Mouse (Mus musculus) liver, postnatal 0 days (tissue): ENCODE data around the gene Slc25a12. TPM values are rescaled to one million over a fixed set of nuclear protein-coding genes. Genes with fewer than 3 reads are reported as not detected.

Experiments
- ATAC-seq: fragments of 200-750 bp; cut with Nextera tagmentation; 2 replicates; pipeline ENCODE4 v1.8.0; 2017; ENCODE audit warnings: mild to moderate bottlenecking, moderate library complexity
- DNase-seq: peaks from one replicate; pipeline ENCODE4 v3.0.0-alpha.2; 2016
- H3K27ac ChIP-seq: fragments of 300-500 bp; sonication (generic); 2 replicates; pipeline ENCODE4 v1.5.1; 2014; ENCODE audit warnings: antibody characterized with exemption, moderate library complexity, mild to moderate bottlenecking, low read depth
- H3K27me3 ChIP-seq: fragments of 300-500 bp; sonication (generic); 2 replicates; pipeline ENCODE4 v1.6.1; 2014; ENCODE audit warnings: low read length, control low read depth, mixed read lengths; ENCODE audit not compliant: insufficient read depth
- H3K36me3 ChIP-seq: fragments of 300-500 bp; sonication (generic); replicated peaks from 2 replicates; pipeline ENCODE4 v1.6.1; 2014; ENCODE audit warnings: mild to moderate bottlenecking, control low read depth, low read length, moderate library complexity, mixed read lengths; ENCODE audit not compliant: insufficient read depth
- H3K4me1 ChIP-seq: fragments of 300-500 bp; sonication (generic); 2 replicates; pipeline ENCODE4 v1.6.1; 2014; ENCODE audit warnings: antibody characterized with exemption, mild to moderate bottlenecking, control low read depth; ENCODE audit not compliant: insufficient read depth
- H3K4me2 ChIP-seq: fragments of 300-500 bp; sonication (generic); 2 replicates; pipeline ENCODE4 v1.6.1; 2014; ENCODE audit warnings: low read depth, mild to moderate bottlenecking, low read length, moderate library complexity, mixed read lengths
- H3K4me3 ChIP-seq: fragments of 300-500 bp; sonication (generic); 2 replicates; pipeline ENCODE4 v1.5.1; 2014; ENCODE audit warnings: low read depth, low read length
- H3K9ac ChIP-seq: fragments of 300-500 bp; sonication (generic); replicated peaks from 2 replicates; pipeline ENCODE4 v1.6.1; 2014; ENCODE audit warnings: mild to moderate bottlenecking, moderate library complexity
- H3K9me3 ChIP-seq: fragments of 300-500 bp; sonication (generic); 2 replicates; pipeline ENCODE4 v1.6.1; 2016; ENCODE audit warnings: mild to moderate bottlenecking, control low read depth, low read length, mixed read lengths
- CTCF ChIP-seq: sonication (generic); IDR thresholded peaks from 2 replicates; pipeline ENCODE4 v1.5.1; 2016; ENCODE audit warnings: antibody characterized with exemption, low read depth
- EP300 ChIP-seq: IDR thresholded peaks from 2 replicates; pipeline ENCODE4 v1.6.1; 2016; ENCODE audit warnings: antibody characterized with exemption, low read depth, mild to moderate bottlenecking
- WGBS: fragments of 180-500 bp; shearing (Covaris S2); extraction: QIAGEN DNeasy Blood & Tissue Kit; methylation state at CpG from one replicate; pipeline ENCODE4 v1.1.7; 2014; ENCODE audit not compliant: insufficient replicate concordance; 5-methylcytosine and 5-hydroxymethylcytosine counted together
- polyA plus RNA-seq: library from polyadenylated mRNA; unstranded; fragments of >200 nt; fragmentation: Nextera tagmentation; extraction: Ambion mirVana; gene quantifications from 2 replicates; pipeline ENCODE4 v1.2.1, GENCODE M21; 2015

Slc25a12 gene
- polyA plus RNA-seq, 1 experiment from 2014 or later = 21.0 TPM

- Histone ChIP-seq H3K27ac (no peak overlapping the region), H3K4me1 (no peaks in the 10 kb centered on the region), H3K4me3 (no peak overlapping the region), H3K27me3 (no peaks in the 10 kb centered on the region), H3K36me3 (peaks cover 7% of the 10 kb centered on the region), H3K9ac (no peak overlapping the region), H3K9me3 (no peaks in the 10 kb centered on the region), H3K4me2 (no peak overlapping the region)
- no peak for ATAC-seq
- DNase-seq = no peak
- no peak for TF ChIP-seq CTCF
- no peak for TF ChIP-seq EP300
Measured at GRCm38 (mm10) chr2:71303221-71303620, 64.3 kb downstream of the Slc25a12 start.

GRCm38 (mm10) chr2:71302156-71302663, 65.3 kb downstream of the Slc25a12 start:
- TF ChIP-seq EP300 = no peak
- TF ChIP-seq CTCF = no peak
- no peak overlapping the region for H3K4me3 ChIP-seq
- no peak for DNase-seq
- ATAC-seq = no peak
- H3K27me3 ChIP-seq = no peaks in the 10 kb centered on the region
- no peak overlapping the region for H3K27ac ChIP-seq
- 89% methylated on average over 3 of the region's 3 CpGs for WGBS
- no peaks in the 10 kb centered on the region for H3K9me3 ChIP-seq
- H3K36me3 ChIP-seq = peaks cover 7% of the 10 kb centered on the region
- H3K4me2 ChIP-seq = no peak overlapping the region
- H3K9ac ChIP-seq = no peak overlapping the region
- no peaks in the 10 kb centered on the region for H3K4me1 ChIP-seq

- Histone ChIP-seq H3K4me3 (no peak overlapping the region), H3K4me1 (no peaks in the 10 kb centered on the region), H3K36me3 (peaks cover 7% of the 10 kb centered on the region), H3K27ac (no peak overlapping the region), H3K9ac (no peak overlapping the region), H3K4me2 (no peak overlapping the region), H3K9me3 (no peaks in the 10 kb centered on the region), H3K27me3 (no peaks in the 10 kb centered on the region)
- ATAC-seq (no peak), DNase-seq (no peak)
- 87% methylated on average over 1 of the region's 1 CpGs for WGBS
- TF ChIP-seq CTCF = no peak
- TF ChIP-seq EP300 = no peak
Measured at GRCm38 (mm10) chr2:71298729-71299128, 68.8 kb downstream of the Slc25a12 start.

GRCm38 (mm10) chr2:71297501-71297900, 70.0 kb downstream of the Slc25a12 start:
- no peak for DNase-seq
- H3K27me3 ChIP-seq = no peaks in the 10 kb centered on the region
- TF ChIP-seq CTCF (no peak), EP300 (no peak)
- no peak for ATAC-seq
- H3K27ac ChIP-seq = no peak overlapping the region
- peaks cover 11% of the 10 kb centered on the region for H3K36me3 ChIP-seq
- H3K9me3 ChIP-seq = no peaks in the 10 kb centered on the region
- no peak overlapping the region for H3K4me3 ChIP-seq
- WGBS = 78% methylated on average over 1 of the region's 1 CpGs
- H3K9ac ChIP-seq = no peak overlapping the region
- no peak overlapping the region for H3K4me2 ChIP-seq
- no peaks in the 10 kb centered on the region for H3K4me1 ChIP-seq

GRCm38 (mm10) chr2:71295844-71296243, 71.7 kb downstream of the Slc25a12 start:
- Histone ChIP-seq H3K27me3 (no peaks in the 10 kb centered on the region), H3K4me1 (no peaks in the 10 kb centered on the region), H3K4me2 (no peak overlapping the region), H3K36me3 (peaks cover 19% of the 10 kb centered on the region), H3K9ac (no peak overlapping the region), H3K9me3 (no peaks in the 10 kb centered on the region), H3K27ac (no peak overlapping the region), H3K4me3 (no peak overlapping the region)
- ATAC-seq (no peak), DNase-seq (no peak)
- 82% methylated on average over 12 of the region's 12 CpGs for WGBS
- TF ChIP-seq EP300 (no peak), CTCF (no peak)

- no peak overlapping the region for H3K4me3 ChIP-seq
- no peak for TF ChIP-seq EP300
- no peak for TF ChIP-seq CTCF
- no peaks in the 10 kb centered on the region for H3K27me3 ChIP-seq
- no peaks in the 10 kb centered on the region for H3K4me1 ChIP-seq
- H3K4me2 ChIP-seq = no peak overlapping the region
- no peaks in the 10 kb centered on the region for H3K9me3 ChIP-seq
- no peak overlapping the region for H3K27ac ChIP-seq
- WGBS = 67% methylated on average over 7 of the region's 7 CpGs
- no peak overlapping the region for H3K9ac ChIP-seq
- DNase-seq (no peak), ATAC-seq (no peak)
- peaks cover 19% of the 10 kb centered on the region for H3K36me3 ChIP-seq
Measured at GRCm38 (mm10) chr2:71294489-71294888, 73.1 kb downstream of the Slc25a12 start.

GRCm38 (mm10) chr2:71293983-71294382, 73.6 kb downstream of the Slc25a12 start:
- WGBS = 86% methylated on average over 3 of the region's 3 CpGs
- no peaks in the 10 kb centered on the region for H3K9me3 ChIP-seq
- TF ChIP-seq CTCF = no peak
- TF ChIP-seq EP300 = no peak
- H3K4me2 ChIP-seq = no peak overlapping the region
- H3K9ac ChIP-seq = no peak overlapping the region
- peaks cover 19% of the 10 kb centered on the region for H3K36me3 ChIP-seq
- no peaks in the 10 kb centered on the region for H3K27me3 ChIP-seq
- H3K4me3 ChIP-seq = no peak overlapping the region
- no peak for DNase-seq
- H3K4me1 ChIP-seq = no peaks in the 10 kb centered on the region
- H3K27ac ChIP-seq = no peak overlapping the region
- no peak for ATAC-seq
